Mouse (Mus musculus) liver, adult 2 months (tissue): ENCODE measurements at regions not wholly inside any gene's neighbourhood (a gene's known extent, or its start where the extent isn't known, plus 50 kb on each side); places are given as distances from the start of the nearest gene placed in this dataset.

ENCODE experiments used
- CTCF ChIP-seq: fragments of 200-500 bp; IDR thresholded peaks from 2 replicates; pipeline ENCODE4 v1.5.1; 2011; ENCODE audit warnings: low read depth, low read length, control low read depth
- POLR2A ChIP-seq: fragments of 200-500 bp; IDR thresholded peaks from 2 replicates; pipeline ENCODE4 v1.6.1; 2011; ENCODE audit warnings: low read length, control low read depth; ENCODE audit not compliant: insufficient read depth; ENCODE audit errors: extremely low read depth

DNA sequence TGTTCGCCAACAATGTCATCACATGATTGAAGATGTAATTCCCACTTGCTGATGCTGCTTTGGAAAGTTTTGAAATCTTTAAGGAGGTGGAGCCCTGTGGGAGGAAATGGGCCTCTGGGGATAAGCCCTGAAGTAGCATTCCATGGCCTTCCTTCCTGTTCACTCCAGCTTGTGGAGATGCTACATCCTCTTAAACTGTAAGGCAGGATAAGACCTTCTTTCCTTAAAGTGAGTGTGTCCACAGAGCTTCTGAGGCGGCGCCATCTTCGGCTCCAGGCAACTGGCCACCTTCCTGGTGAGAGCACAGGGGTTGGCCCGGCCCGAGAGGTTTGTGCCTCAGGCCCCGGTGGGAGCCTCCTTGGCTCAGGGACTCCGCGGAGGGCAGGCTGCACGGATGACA is 173.1 kb downstream of the Fam124b start:
- TF ChIP-seq POLR2A = no peak
- no peak for TF ChIP-seq CTCF
